8 mouse cellular contexts compared by ENCODE assay signal in the genomic region with DNA sequence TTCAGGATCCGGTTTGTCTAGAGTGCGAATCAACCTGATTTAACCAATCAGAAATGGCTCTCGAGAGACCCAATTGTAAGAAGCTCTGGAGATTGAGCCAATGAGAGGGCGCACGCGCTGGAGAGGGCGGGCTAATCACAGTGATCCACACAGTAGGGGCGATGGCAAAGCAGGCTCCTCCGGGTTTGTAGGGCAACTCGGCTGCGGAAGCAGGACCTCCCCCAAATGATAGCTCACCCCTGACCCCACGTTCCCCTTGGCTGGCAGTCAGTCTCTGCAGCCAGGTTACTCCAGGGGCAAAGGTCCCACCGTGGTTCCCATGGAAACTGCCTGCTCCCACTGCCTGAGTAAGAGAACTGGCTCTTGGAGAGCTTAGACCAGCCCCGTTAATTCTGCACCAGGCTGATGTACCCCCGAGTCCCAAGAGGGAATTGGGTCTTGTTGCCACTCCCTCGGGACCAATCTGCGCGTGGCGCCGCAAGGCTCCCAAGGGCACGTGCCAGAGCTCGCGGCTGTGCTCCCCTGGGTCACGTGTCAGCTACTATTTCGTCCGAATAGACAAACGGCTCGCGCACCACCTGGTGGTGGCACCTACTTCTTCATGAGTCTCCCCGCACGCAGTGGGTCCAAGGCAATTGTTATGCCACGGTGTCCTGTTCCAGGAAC. TPM values are rescaled to one million over a fixed set of nuclear protein-coding genes. Genes with fewer than 3 reads are reported as not detected.
A peak's percentile ranks its signal among the peaks of the same experiment; 100 is the strongest.
DNase-seq lines count a peak whose midpoint lies in the region; ATAC-seq lines count a peak whose summit lies in the region.

No protein-coding gene starts in this region.

- peak; percentile 81 for DNase-seq in Muller cell, postnatal 12 days (ENCODE audit: inconsistent ontology term)
- DNase-seq in cerebellum, adult 11-12 months, result peak; percentile 88
- peak; percentile 78 for DNase-seq in hindbrain, embryonic 14.5 days (ENCODE audit: low spot score)
- peak; percentile 78 to 83 for DNase-seq in layer of hippocampus, postnatal 36 days
- DNase-seq in lung, postnatal 14 days, result peak; percentile 71
- peak; percentile 87 for DNase-seq in right cerebral cortex, adult 18-20 months
- peak; percentile 32 for DNase-seq in urinary bladder, postnatal 25 days (ENCODE audit: low spot score)

- no peaks in the 10 kb centered on the region for H3K9me3 ChIP-seq in forebrain, embryonic 15.5 days
- H3K9me3 ChIP-seq in hindbrain, embryonic 14.5 days (ENCODE audit: control insufficient read depth, low read length), result no peaks in the 10 kb centered on the region

- ATAC-seq in forebrain, embryonic 15.5 days (replicated peaks), result peak; percentile 23
- peak; percentile 10; the same call in 1 of the 2 replicates for ATAC-seq in hindbrain, embryonic 14.5 days (ENCODE audit: low FRiP score)

- H3K4me2 ChIP-seq in forebrain, embryonic 15.5 days (replicated peaks), result peak overlapping the region; percentile 51
- peak overlapping the region; percentile 50 for H3K4me2 ChIP-seq in hindbrain, embryonic 14.5 days (replicated peaks)

- H3K4me3 ChIP-seq in forebrain, embryonic 15.5 days, result peak overlapping the region; percentile 31
- peak overlapping the region; percentile 18 for H3K4me3 ChIP-seq in hindbrain, embryonic 14.5 days (replicated peaks; ENCODE audit: low read length)

- WGBS in forebrain, embryonic 15.5 days, result 2% methylated on average over 32 of the region's 32 CpGs
- 2% methylated on average over 32 of the region's 32 CpGs for WGBS in hindbrain, embryonic 14.5 days

- H3K9ac ChIP-seq in forebrain, embryonic 15.5 days (replicated peaks), result no peak overlapping the region
- no peak overlapping the region for H3K9ac ChIP-seq in hindbrain, embryonic 14.5 days

- H3K27me3 ChIP-seq in forebrain, embryonic 15.5 days, result no peaks in the 10 kb centered on the region
- no peaks in the 10 kb centered on the region for H3K27me3 ChIP-seq in hindbrain, embryonic 14.5 days (ENCODE audit: control insufficient read depth, insufficient read depth, low read length)

- peak overlapping the region; percentile 17; the same call in 1 of the 2 replicates for H3K27ac ChIP-seq in forebrain, embryonic 15.5 days (replicated peaks)
- H3K27ac ChIP-seq in hindbrain, embryonic 14.5 days, result no peak overlapping the region

- H3K4me1 ChIP-seq in forebrain, embryonic 15.5 days, result peaks cover 16% of the 10 kb centered on the region
- peaks cover 13% of the 10 kb centered on the region for H3K4me1 ChIP-seq in hindbrain, embryonic 14.5 days (replicated peaks; ENCODE audit: control insufficient read depth, insufficient read depth, low read length)

- H3K36me3 ChIP-seq in forebrain, embryonic 15.5 days, result peaks cover 20% of the 10 kb centered on the region
- H3K36me3 ChIP-seq in hindbrain, embryonic 14.5 days (replicated peaks; ENCODE audit: control insufficient read depth, insufficient read depth), result peaks cover 29% of the 10 kb centered on the region

RNA-seq across cellular contexts. Expression of a gene that starts 2.7 kb away (rescaled TPM):
- 88.9 and 93.3 TPM in 2 replicates for polyA plus RNA-seq in forebrain, embryonic 15.5 days (2015; fragmentation: Nextera tagmentation; extraction: Ambion mirVana)
- 129 and 130 TPM in 2 replicates for polyA plus RNA-seq in hindbrain, embryonic 14.5 days (2014; fragmentation: Nextera tagmentation; extraction: Ambion mirVana)
- 100 to 1,000 TPM; 172 to 175 TPM for total RNA-seq in layer of hippocampus, postnatal 36 days (2021)

RNA-seq across cellular contexts. Expression of a gene that starts 16.5 kb away (rescaled TPM):
- not detected in 2 replicates for polyA plus RNA-seq in forebrain, embryonic 15.5 days (2015; fragmentation: Nextera tagmentation; extraction: Ambion mirVana)
- polyA plus RNA-seq in hindbrain, embryonic 14.5 days (2014; fragmentation: Nextera tagmentation; extraction: Ambion mirVana), result not detected in 2 replicates
- 1 to 10 TPM; 3.1 to 4.5 TPM for total RNA-seq in layer of hippocampus, postnatal 36 days (2021)

RNA-seq across cellular contexts. Expression of a gene that starts 16.6 kb away (rescaled TPM):
- polyA plus RNA-seq in forebrain, embryonic 15.5 days (2015; fragmentation: Nextera tagmentation; extraction: Ambion mirVana), result 23.2 and 23.5 TPM in 2 replicates
- polyA plus RNA-seq in hindbrain, embryonic 14.5 days (2014; fragmentation: Nextera tagmentation; extraction: Ambion mirVana), result 12.4 and 13.3 TPM in 2 replicates
- 10 to 100 TPM; 20.8 to 23.6 TPM for total RNA-seq in layer of hippocampus, postnatal 36 days (2021)

RNA-seq across cellular contexts. Expression of a gene that starts 30.7 kb away (rescaled TPM):
- polyA plus RNA-seq in forebrain, embryonic 15.5 days (2015; fragmentation: Nextera tagmentation; extraction: Ambion mirVana), result 59.2 and 59.7 TPM in 2 replicates
- polyA plus RNA-seq in hindbrain, embryonic 14.5 days (2014; fragmentation: Nextera tagmentation; extraction: Ambion mirVana), result 49.3 and 54.4 TPM in 2 replicates
- total RNA-seq in layer of hippocampus, postnatal 36 days (2021), result 10 to 100 TPM; 42.2 to 46.3 TPM

RNA-seq across cellular contexts. Expression of a gene that starts 44.5 kb away (rescaled TPM):
- polyA plus RNA-seq in forebrain, embryonic 15.5 days (2015; fragmentation: Nextera tagmentation; extraction: Ambion mirVana), result 0.53 and 1.1 TPM in 2 replicates
- 1.0 and 1.1 TPM in 2 replicates for polyA plus RNA-seq in hindbrain, embryonic 14.5 days (2014; fragmentation: Nextera tagmentation; extraction: Ambion mirVana)
- total RNA-seq in layer of hippocampus, postnatal 36 days (2021), result under 1 TPM; 0.55 to 0.61 TPM

Comparison
In these comparisons a context has a peak if more than half of its experiments do, and no peak if none do; other contexts are left out.
1. DNase-seq: peak in every context shown above with its lines; median percentile 88 in cerebellum, adult 11-12 months; 87 in right cerebral cortex, adult 18-20 months; 81 in Muller cell, postnatal 12 days; 80 in layer of hippocampus, postnatal 36 days; 78 in hindbrain, embryonic 14.5 days; 71 in lung, postnatal 14 days; 32 in urinary bladder, postnatal 25 days.